Mouse (Mus musculus): ENCODE results near the gene Gm5460. TPM values are rescaled to one million over a fixed set of nuclear protein-coding genes. Genes with fewer than 3 reads are reported as not detected.

The Gm5460 gene
- polyA plus RNA-seq (2012; fragmentation: generic; extraction: Trizol) = 0.04 TPM

DNA sequence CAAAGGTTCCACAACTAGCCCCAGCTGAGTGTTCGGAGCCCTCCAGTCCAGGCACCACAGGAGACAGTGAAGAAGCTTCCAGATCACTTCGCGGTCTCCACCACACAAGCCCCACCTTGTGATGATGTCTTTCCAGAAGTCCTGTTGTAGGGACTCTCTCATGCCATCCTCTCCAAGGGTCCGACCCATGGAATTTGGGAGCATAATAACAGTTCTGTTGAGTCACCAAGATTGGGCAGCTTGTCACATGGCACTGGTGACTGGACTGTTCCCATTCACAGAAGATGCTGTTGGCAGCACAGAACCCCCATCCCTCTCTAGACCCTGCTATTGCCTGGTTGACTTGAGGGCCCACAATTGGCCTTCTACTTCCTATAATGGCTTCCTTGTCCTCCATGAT lies at the start of gene Gm5460:
Gene Gm5460, plus strand, starts transcription at position 378 of the 400 bp plus-strand sequence.
- TF ChIP-seq MYOG (IDR thresholded peaks at IDR 0.05; ENCODE audit: control insufficient read depth in 1 of 3, insufficient read depth in 1 of 3, insufficient read length in 2 of 3, low read depth in 2 of 3) = no peak
- TF ChIP-seq CEBPB (IDR thresholded peaks at IDR 0.05; ENCODE audit: insufficient read depth, poor library complexity, severe bottlenecking) = no peak
- TF ChIP-seq TCF12 (IDR thresholded peaks at IDR 0.05; ENCODE audit: insufficient read depth, poor library complexity, severe bottlenecking) = no peak
- TF ChIP-seq SRF (IDR thresholded peaks at IDR 0.05; ENCODE audit: control insufficient read depth, insufficient read length, low read depth) = no peak
- TF ChIP-seq MYOD1 (IDR thresholded peaks at IDR 0.05; ENCODE audit: control insufficient read depth in 1 of 3, insufficient read length in 2 of 3, low read depth in 2 of 3) = no peak
- no peak for TF ChIP-seq E2F4 (IDR thresholded peaks at IDR 0.05; ENCODE audit: insufficient read depth)
- no peak for TF ChIP-seq MAX (IDR thresholded peaks at IDR 0.05; ENCODE audit: low read depth)
- TF ChIP-seq REST (IDR thresholded peaks at IDR 0.05; ENCODE audit: insufficient read depth, insufficient read length) = no peak
- Histone ChIP-seq H3K27me3 (ENCODE audit: control insufficient read depth, insufficient read depth, insufficient read length) (no peaks in the 10 kb centered on the region), H3ac (ENCODE audit: control insufficient read depth, insufficient read length) (no peak within 1 kb of the TSS), H3K4me2 (ENCODE audit: low read depth) (no peak within 1 kb of the TSS), H3K4me3 (no peak within 1 kb of the TSS), H3K36me3 (ENCODE audit: control insufficient read depth, insufficient read depth) (no peaks in the 10 kb centered on the region), H3K79me2 (ENCODE audit: control insufficient read depth, insufficient read depth) (no peaks in the 10 kb centered on the region)

DNA sequence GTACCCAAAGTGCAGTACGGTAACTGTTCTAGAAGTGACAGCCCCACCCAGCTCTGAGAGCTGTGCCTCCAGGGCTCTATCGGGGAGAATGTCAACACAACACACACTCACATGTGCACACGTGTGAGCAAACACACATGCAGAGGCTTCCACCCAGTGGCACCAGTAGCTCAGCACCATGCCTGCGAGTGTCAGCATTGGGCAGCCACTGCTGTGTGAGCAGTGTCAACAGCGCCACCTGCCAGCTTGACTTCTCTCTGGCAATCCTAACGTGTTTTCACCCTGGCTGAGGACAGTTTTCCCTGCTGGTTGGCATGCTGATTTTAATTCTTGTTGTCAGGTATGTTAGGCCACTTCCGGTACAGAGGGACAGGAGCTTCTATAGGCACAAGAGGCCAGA lies 43.9 kb upstream of the Gm5460 start:
- H3K79me2 ChIP-seq (ENCODE audit: control insufficient read depth, insufficient read depth) = no peaks in the 10 kb centered on the region
- no peak for TF ChIP-seq REST (IDR thresholded peaks at IDR 0.05; ENCODE audit: insufficient read depth, insufficient read length)
- no peak for TF ChIP-seq SRF (IDR thresholded peaks at IDR 0.05; ENCODE audit: control insufficient read depth, insufficient read length, low read depth)
- no peak for TF ChIP-seq TCF12 (IDR thresholded peaks at IDR 0.05; ENCODE audit: insufficient read depth, poor library complexity, severe bottlenecking)
- no peak for TF ChIP-seq CEBPB (IDR thresholded peaks at IDR 0.05; ENCODE audit: insufficient read depth, poor library complexity, severe bottlenecking)
- no peak for TF ChIP-seq E2F4 (IDR thresholded peaks at IDR 0.05; ENCODE audit: insufficient read depth)
- no peak for TF ChIP-seq MYOG (IDR thresholded peaks at IDR 0.05; ENCODE audit: control insufficient read depth in 1 of 3, insufficient read depth in 1 of 3, insufficient read length in 2 of 3, low read depth in 2 of 3)
- no peak for TF ChIP-seq MAX (IDR thresholded peaks at IDR 0.05; ENCODE audit: low read depth)
- TF ChIP-seq POLR2A (IDR thresholded peaks at IDR 0.05; ENCODE audit: insufficient read length, low read depth) = no peak
- TF ChIP-seq MYOD1 (IDR thresholded peaks at IDR 0.05; ENCODE audit: control insufficient read depth in 1 of 3, insufficient read length in 2 of 3, low read depth in 2 of 3) = no peak
- TF ChIP-seq TCF3 (IDR thresholded peaks at IDR 0.05; ENCODE audit: insufficient read length, low read depth) = no peak
- TF ChIP-seq USF1 (IDR thresholded peaks at IDR 0.05; ENCODE audit: low read depth) = no peak
- TF ChIP-seq POLR2AphosphoS2 (IDR thresholded peaks at IDR 0.05; ENCODE audit: insufficient read length, low read depth) = no peak

DNA sequence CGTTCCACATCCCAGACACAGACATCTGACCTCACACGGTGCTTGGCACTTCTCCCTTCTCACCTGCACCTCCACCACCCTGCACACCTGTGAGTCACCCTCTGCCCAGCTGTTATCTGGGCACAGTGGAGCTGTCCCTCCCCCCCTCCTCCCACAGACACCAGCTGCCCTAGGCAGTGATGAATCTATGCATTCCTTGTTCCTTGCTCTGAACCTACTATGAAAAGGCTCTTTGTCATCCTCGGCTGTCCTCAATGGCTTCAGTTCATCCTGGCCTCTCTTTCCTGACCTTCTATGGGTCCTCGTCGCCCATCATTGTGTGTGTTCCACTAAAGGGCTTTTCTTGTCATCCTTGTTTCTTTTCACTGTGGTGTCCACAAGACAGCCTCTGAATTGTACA lies 41.8 kb upstream of the Gm5460 start:
- no peak overlapping the region for H3ac ChIP-seq (ENCODE audit: control insufficient read depth, insufficient read length)
- no peak overlapping the region for H3K4me3 ChIP-seq
- no peaks in the 10 kb centered on the region for H3K36me3 ChIP-seq (ENCODE audit: control insufficient read depth, insufficient read depth)
- peaks cover 25% of the 10 kb centered on the region for H3K27me3 ChIP-seq (ENCODE audit: control insufficient read depth, insufficient read depth, insufficient read length)
- no peaks in the 10 kb centered on the region for H3K79me2 ChIP-seq (ENCODE audit: control insufficient read depth, insufficient read depth)
- TF ChIP-seq MYOG (IDR thresholded peaks at IDR 0.05; ENCODE audit: control insufficient read depth in 1 of 3, insufficient read depth in 1 of 3, insufficient read length in 2 of 3, low read depth in 2 of 3) (peak in 1 of 3 experiments; percentile 56), POLR2AphosphoS2 (IDR thresholded peaks at IDR 0.05; ENCODE audit: insufficient read length, low read depth) (no peak), E2F4 (IDR thresholded peaks at IDR 0.05; ENCODE audit: insufficient read depth) (no peak), CEBPB (IDR thresholded peaks at IDR 0.05; ENCODE audit: insufficient read depth, poor library complexity, severe bottlenecking) (no peak), POLR2A (IDR thresholded peaks at IDR 0.05; ENCODE audit: insufficient read length, low read depth) (no peak), SRF (IDR thresholded peaks at IDR 0.05; ENCODE audit: control insufficient read depth, insufficient read length, low read depth) (no peak), TCF12 (IDR thresholded peaks at IDR 0.05; ENCODE audit: insufficient read depth, poor library complexity, severe bottlenecking) (no peak), MAX (IDR thresholded peaks at IDR 0.05; ENCODE audit: low read depth) (no peak), REST (IDR thresholded peaks at IDR 0.05; ENCODE audit: insufficient read depth, insufficient read length) (no peak), TCF3 (IDR thresholded peaks at IDR 0.05; ENCODE audit: insufficient read length, low read depth) (no peak), USF1 (IDR thresholded peaks at IDR 0.05; ENCODE audit: low read depth) (no peak), MYOD1 (IDR thresholded peaks at IDR 0.05; ENCODE audit: control insufficient read depth in 1 of 3, insufficient read length in 2 of 3, low read depth in 2 of 3) (peak in 2 of 3 experiments; percentile 52 to 91)
- no peak overlapping the region for H3K4me2 ChIP-seq (ENCODE audit: low read depth)

More for the DNA sequence above, 43.9 kb upstream of the Gm5460 start:
- no peak overlapping the region for H3K4me2 ChIP-seq (ENCODE audit: low read depth)
- peaks cover 15% of the 10 kb centered on the region for H3K27me3 ChIP-seq (ENCODE audit: control insufficient read depth, insufficient read depth, insufficient read length)
- H3K4me3 ChIP-seq = no peak overlapping the region
- no peak overlapping the region for H3ac ChIP-seq (ENCODE audit: control insufficient read depth, insufficient read length)
- no peaks in the 10 kb centered on the region for H3K36me3 ChIP-seq (ENCODE audit: control insufficient read depth, insufficient read depth)

DNA sequence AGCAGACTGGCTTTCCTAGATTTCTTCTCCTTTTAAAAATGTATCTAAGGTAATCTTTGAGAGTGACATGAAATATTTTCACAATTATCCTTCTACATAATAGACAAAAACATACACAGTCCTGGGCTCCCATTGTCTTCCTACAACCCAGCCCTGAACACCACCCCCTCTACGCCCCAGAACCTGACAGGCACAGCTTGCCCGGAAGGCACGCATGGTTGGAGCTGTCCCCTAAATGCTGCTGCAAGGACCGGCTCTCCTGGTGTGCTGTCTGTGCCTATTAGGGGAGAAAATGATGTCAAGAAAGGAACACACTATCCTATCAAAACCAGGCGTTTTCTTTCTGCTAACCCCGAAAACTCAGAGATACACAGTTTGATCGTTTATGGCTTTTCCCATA lies 38.8 kb upstream of the Gm5460 start:
- TF ChIP-seq TCF3 (IDR thresholded peaks at IDR 0.05; ENCODE audit: insufficient read length, low read depth) = no peak
- no peak for TF ChIP-seq CEBPB (IDR thresholded peaks at IDR 0.05; ENCODE audit: insufficient read depth, poor library complexity, severe bottlenecking)
- Histone ChIP-seq H3K36me3 (ENCODE audit: control insufficient read depth, insufficient read depth) (no peaks in the 10 kb centered on the region), H3K27me3 (ENCODE audit: control insufficient read depth, insufficient read depth, insufficient read length) (peaks cover 18% of the 10 kb centered on the region), H3ac (ENCODE audit: control insufficient read depth, insufficient read length) (no peak overlapping the region), H3K4me2 (ENCODE audit: low read depth) (no peak overlapping the region), H3K79me2 (ENCODE audit: control insufficient read depth, insufficient read depth) (no peaks in the 10 kb centered on the region), H3K4me3 (no peak overlapping the region)

DNA sequence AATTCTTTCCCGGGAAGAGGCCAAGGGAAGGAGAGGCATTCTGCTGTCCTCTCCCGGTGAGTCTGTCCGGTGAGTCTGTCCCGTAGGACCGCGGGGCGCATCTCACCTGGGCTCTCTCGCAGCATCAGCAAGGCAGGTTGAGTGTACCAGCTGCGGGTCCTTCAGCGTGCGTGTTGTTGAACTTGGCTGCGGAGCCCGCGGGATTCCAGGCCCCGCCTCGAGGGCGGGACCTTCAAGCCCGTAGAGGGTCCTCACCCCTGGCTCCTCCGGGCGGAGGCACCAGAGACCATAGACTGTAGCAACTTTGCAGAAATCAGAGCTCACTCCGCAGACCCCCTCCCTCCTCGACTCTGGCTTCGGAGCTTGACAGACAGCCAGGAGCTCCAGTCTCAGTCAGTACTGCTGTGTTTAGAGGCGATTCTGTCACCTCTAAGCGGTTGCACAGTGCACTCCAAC lies 37.9 kb upstream of the Gm5460 start, which contains the start of gene Zfp488:
Gene Zfp488, minus strand, starts transcription at position 161 of the 456 bp plus-strand sequence.
- H3K4me2 ChIP-seq (ENCODE audit: low read depth) = no peak within 1 kb of the TSS
- no peak within 1 kb of the TSS for H3K4me3 ChIP-seq
- TF ChIP-seq MYOD1 (IDR thresholded peaks at IDR 0.05; ENCODE audit: control insufficient read depth in 1 of 3, insufficient read length in 2 of 3, low read depth in 2 of 3) (no peak), USF1 (IDR thresholded peaks at IDR 0.05; ENCODE audit: low read depth) (no peak), REST (IDR thresholded peaks at IDR 0.05; ENCODE audit: insufficient read depth, insufficient read length) (no peak), POLR2AphosphoS2 (IDR thresholded peaks at IDR 0.05; ENCODE audit: insufficient read length, low read depth) (no peak), MAX (IDR thresholded peaks at IDR 0.05; ENCODE audit: low read depth) (no peak), POLR2A (IDR thresholded peaks at IDR 0.05; ENCODE audit: insufficient read length, low read depth) (no peak), MYOG (IDR thresholded peaks at IDR 0.05; ENCODE audit: control insufficient read depth in 1 of 3, insufficient read depth in 1 of 3, insufficient read length in 2 of 3, low read depth in 2 of 3) (no peak), TCF3 (IDR thresholded peaks at IDR 0.05; ENCODE audit: insufficient read length, low read depth) (no peak), E2F4 (IDR thresholded peaks at IDR 0.05; ENCODE audit: insufficient read depth) (no peak), TCF12 (IDR thresholded peaks at IDR 0.05; ENCODE audit: insufficient read depth, poor library complexity, severe bottlenecking) (no peak), SRF (IDR thresholded peaks at IDR 0.05; ENCODE audit: control insufficient read depth, insufficient read length, low read depth) (no peak), CEBPB (IDR thresholded peaks at IDR 0.05; ENCODE audit: insufficient read depth, poor library complexity, severe bottlenecking) (no peak)

More for the DNA sequence above, 37.9 kb upstream of the Gm5460 start, which contains the start of gene Zfp488:
- H3ac ChIP-seq (ENCODE audit: control insufficient read depth, insufficient read length) = no peak within 1 kb of the TSS
- no peaks in the 10 kb centered on the region for H3K79me2 ChIP-seq (ENCODE audit: control insufficient read depth, insufficient read depth)
- H3K36me3 ChIP-seq (ENCODE audit: control insufficient read depth, insufficient read depth) = no peaks in the 10 kb centered on the region
- H3K27me3 ChIP-seq (ENCODE audit: control insufficient read depth, insufficient read depth, insufficient read length) = peaks cover 18% of the 10 kb centered on the region
